Mouse (Mus musculus) forebrain, embryonic 15.5 days (tissue): ENCODE data around the gene Mical2. TPM values are rescaled to one million over a fixed set of nuclear protein-coding genes. Genes with fewer than 3 reads are reported as not detected.

Experiments
- ATAC-seq: fragments of 200-750 bp; cut with Nextera tagmentation; replicated peaks from 2 replicates; pipeline ENCODE4 v1.8.0; 2017; ENCODE audit warnings: mild to moderate bottlenecking, moderate TSS enrichment, moderate library complexity
- H3K27ac ChIP-seq: fragments of 300-500 bp; sonication (generic); replicated peaks from 2 replicates; pipeline ENCODE4 v1.5.1; 2015; ENCODE audit warnings: mild to moderate bottlenecking, inconsistent platforms
- H3K27me3 ChIP-seq: fragments of 300-500 bp; sonication (generic); 2 replicates; pipeline ENCODE4 v1.6.1; 2015; ENCODE audit warnings: inconsistent platforms
- H3K36me3 ChIP-seq: fragments of 300-500 bp; sonication (generic); 2 replicates; pipeline ENCODE4 v1.6.1; 2015; ENCODE audit warnings: mild to moderate bottlenecking, inconsistent platforms
- H3K4me1 ChIP-seq: fragments of 300-500 bp; sonication (generic); 2 replicates; pipeline ENCODE4 v1.6.1; 2015; ENCODE audit warnings: inconsistent platforms
- H3K4me2 ChIP-seq: fragments of 300-500 bp; sonication (generic); replicated peaks from 2 replicates; pipeline ENCODE4 v1.6.1; 2015; ENCODE audit warnings: mild to moderate bottlenecking, inconsistent platforms
- H3K4me3 ChIP-seq: fragments of 300-500 bp; sonication (generic); 2 replicates; pipeline ENCODE4 v1.5.1; 2015; ENCODE audit warnings: mild to moderate bottlenecking, inconsistent platforms
- H3K9ac ChIP-seq: fragments of 300-500 bp; sonication (generic); replicated peaks from 2 replicates; pipeline ENCODE4 v1.6.1; 2015; ENCODE audit warnings: mild to moderate bottlenecking, inconsistent platforms
- H3K9me3 ChIP-seq: fragments of 300-500 bp; sonication (generic); 2 replicates; pipeline ENCODE4 v1.6.1; 2016; ENCODE audit warnings: inconsistent platforms
- WGBS: fragments of 180-500 bp; shearing (Covaris S2); methylation state at CpG from one replicate; pipeline ENCODE4 v1.1.7; 2015; ENCODE audit warnings: mixed read lengths; 5-methylcytosine and 5-hydroxymethylcytosine counted together
- polyA plus RNA-seq: library from polyadenylated mRNA; unstranded; fragments of >200 nt; fragmentation: Nextera tagmentation; extraction: Ambion mirVana; gene quantifications from 2 replicates; pipeline ENCODE4 v1.2.1, GENCODE M21; 2015

Mical2 gene
- polyA plus RNA-seq, 1 experiment from 2014 or later: 7.0 TPM

GRCm38 (mm10) chr7:112289990-112290389 is 64.3 kb downstream of the Mical2 start:
- Histone ChIP-seq H3K4me3 (no peak overlapping the region), H3K4me2 (no peak overlapping the region), H3K36me3 (no peaks in the 10 kb centered on the region), H3K27me3 (no peaks in the 10 kb centered on the region), H3K9me3 (no peaks in the 10 kb centered on the region), H3K27ac (no peak overlapping the region), H3K9ac (no peak overlapping the region), H3K4me1 (no peaks in the 10 kb centered on the region)
- ATAC-seq: no peak
- 73% methylated on average over 4 of the region's 4 CpGs for WGBS

DNA sequence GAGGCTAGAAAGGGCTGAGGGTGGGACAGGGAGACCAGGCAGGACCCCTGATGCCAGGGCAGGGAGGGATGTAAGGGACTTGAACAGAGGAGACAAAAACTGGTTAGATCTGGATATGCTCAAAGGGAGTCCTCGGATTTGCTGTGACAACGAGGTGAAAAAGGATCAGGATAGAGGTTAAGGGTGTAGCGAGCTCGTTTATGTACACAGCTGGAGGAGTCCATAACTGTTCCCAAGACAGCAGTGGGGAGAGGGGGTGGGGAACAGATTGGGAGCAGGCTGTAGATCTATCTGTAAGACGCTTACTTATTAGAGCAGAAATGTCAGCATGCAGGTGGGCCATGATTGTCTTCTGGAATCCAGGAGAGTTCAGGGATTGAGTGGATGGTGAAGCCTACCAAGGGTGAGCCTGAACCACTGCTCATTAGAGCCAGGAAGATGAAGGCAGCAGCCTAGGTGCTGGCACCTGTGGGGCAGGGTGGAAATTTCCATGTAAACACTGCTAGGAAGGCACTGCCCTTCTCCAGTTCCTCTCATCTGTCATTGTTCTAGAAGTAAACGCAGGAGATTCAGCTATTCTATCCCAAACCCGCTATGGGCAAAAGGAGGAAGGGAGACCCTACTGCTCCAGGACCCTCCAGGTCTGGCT is 67.9 kb downstream of the Mical2 start:
- H3K4me2 ChIP-seq: no peak overlapping the region
- H3K27ac ChIP-seq: no peak overlapping the region
- WGBS: 62% methylated on average over 7 of the region's 7 CpGs
- H3K36me3 ChIP-seq: no peaks in the 10 kb centered on the region
- no peak for ATAC-seq
- H3K9ac ChIP-seq: no peak overlapping the region
- H3K9me3 ChIP-seq: no peaks in the 10 kb centered on the region
- H3K4me1 ChIP-seq: peaks cover 4% of the 10 kb centered on the region; the same call in 1 of the 2 replicates
- no peaks in the 10 kb centered on the region for H3K27me3 ChIP-seq
- no peak overlapping the region for H3K4me3 ChIP-seq

DNA sequence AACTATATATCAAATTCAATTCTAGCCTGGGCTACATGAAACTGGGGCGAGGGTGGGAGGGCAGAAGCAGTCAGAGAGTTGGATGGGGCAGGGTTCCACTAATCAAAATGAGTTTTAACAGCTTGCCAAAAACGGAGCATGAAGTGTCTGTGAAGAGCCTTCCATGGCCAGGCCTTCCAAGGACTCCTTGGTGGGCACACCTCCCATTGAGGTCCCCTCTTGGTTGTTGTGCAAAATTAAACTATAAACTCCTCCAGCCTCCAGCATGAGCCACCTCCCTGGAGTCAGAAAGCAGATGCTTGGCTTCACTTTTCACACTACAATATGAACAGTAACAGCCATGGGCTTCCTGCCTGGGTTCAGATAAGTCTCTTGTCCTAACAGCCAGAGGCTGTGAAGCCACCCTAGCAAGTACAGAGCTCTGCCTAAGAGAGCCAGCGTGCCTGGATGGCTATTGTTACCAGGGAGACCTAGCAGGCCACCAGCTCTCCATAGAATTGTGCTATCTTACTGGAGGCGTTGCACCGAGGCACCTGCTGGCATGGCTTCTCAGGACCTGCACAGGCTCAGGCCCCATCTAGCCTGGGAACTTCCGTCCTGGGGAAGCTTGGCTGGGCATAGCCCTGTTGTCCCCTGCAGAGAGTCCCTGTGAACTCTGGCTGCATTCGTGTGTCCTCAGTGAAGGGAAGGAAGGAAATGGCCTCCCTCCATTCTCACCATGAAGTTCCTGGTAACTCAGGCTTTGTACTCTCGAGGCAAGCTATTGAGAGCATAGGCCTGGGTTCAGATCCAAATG is 70.0 kb downstream of the Mical2 start:
- Histone ChIP-seq H3K9me3 (no peaks in the 10 kb centered on the region), H3K36me3 (no peaks in the 10 kb centered on the region), H3K27ac (no peak overlapping the region), H3K4me2 (no peak overlapping the region), H3K9ac (no peak overlapping the region), H3K4me1 (peaks cover 4% of the 10 kb centered on the region; the same call in 1 of the 2 replicates), H3K4me3 (no peak overlapping the region), H3K27me3 (no peaks in the 10 kb centered on the region)
- 67% methylated on average over 8 of the region's 8 CpGs for WGBS
- no peak for ATAC-seq

- Histone ChIP-seq H3K4me3 (no peak overlapping the region), H3K4me2 (no peak overlapping the region), H3K4me1 (peaks cover 4% of the 10 kb centered on the region; the same call in 1 of the 2 replicates), H3K9ac (no peak overlapping the region), H3K27me3 (no peaks in the 10 kb centered on the region), H3K27ac (no peak overlapping the region), H3K9me3 (no peaks in the 10 kb centered on the region), H3K36me3 (no peaks in the 10 kb centered on the region)
- 61% methylated on average over 9 of the region's 9 CpGs for WGBS
- ATAC-seq: no peak
These were observed 72.4 kb downstream of the Mical2 start for GRCm38 (mm10) chr7:112298032-112298431.

DNA sequence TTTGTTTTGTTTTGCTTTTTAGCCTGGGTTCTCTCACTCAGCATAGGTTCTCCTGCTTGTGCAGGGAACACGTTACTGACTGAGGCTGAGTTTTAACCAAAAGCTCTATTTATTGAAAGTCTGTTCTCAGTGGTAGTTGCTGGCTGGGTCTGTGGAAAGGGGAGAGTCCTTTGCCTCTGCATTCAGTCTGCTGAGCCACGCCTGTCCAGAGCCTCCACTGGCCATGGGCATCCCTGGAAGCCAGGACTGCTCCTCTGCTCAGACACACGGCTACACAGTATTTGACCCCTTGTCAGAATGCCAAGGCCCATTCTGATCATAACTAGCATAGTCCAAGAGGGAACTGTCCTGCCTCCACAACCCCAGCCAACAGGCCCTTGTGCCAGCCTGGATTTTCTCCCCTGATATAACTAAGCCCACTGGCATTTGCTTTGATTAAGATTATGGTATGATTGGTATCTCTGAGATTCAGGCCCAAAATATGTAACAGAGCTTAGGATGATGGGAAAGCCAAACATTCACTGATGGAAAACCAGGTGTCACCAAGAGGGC is 73.3 kb downstream of the Mical2 start:
- no peaks in the 10 kb centered on the region for H3K27me3 ChIP-seq
- H3K27ac ChIP-seq: no peak overlapping the region
- H3K4me3 ChIP-seq: no peak overlapping the region
- H3K9ac ChIP-seq: no peak overlapping the region
- ATAC-seq: no peak
- H3K4me2 ChIP-seq: no peak overlapping the region
- 78% methylated on average over 3 of the region's 3 CpGs for WGBS
- H3K9me3 ChIP-seq: no peaks in the 10 kb centered on the region
- H3K4me1 ChIP-seq: peaks cover 4% of the 10 kb centered on the region; the same call in 1 of the 2 replicates
- H3K36me3 ChIP-seq: no peaks in the 10 kb centered on the region

GRCm38 (mm10) chr7:112299521-112300096 is 74.0 kb downstream of the Mical2 start:
- no peak for ATAC-seq
- H3K4me2 ChIP-seq: no peak overlapping the region
- peaks cover 4% of the 10 kb centered on the region; the same call in 1 of the 2 replicates for H3K4me1 ChIP-seq
- no peak overlapping the region for H3K27ac ChIP-seq
- H3K27me3 ChIP-seq: no peaks in the 10 kb centered on the region
- no peaks in the 10 kb centered on the region for H3K9me3 ChIP-seq
- 78% methylated on average over 10 of the region's 10 CpGs for WGBS
- H3K9ac ChIP-seq: no peak overlapping the region
- H3K4me3 ChIP-seq: no peak overlapping the region
- no peaks in the 10 kb centered on the region for H3K36me3 ChIP-seq

DNA sequence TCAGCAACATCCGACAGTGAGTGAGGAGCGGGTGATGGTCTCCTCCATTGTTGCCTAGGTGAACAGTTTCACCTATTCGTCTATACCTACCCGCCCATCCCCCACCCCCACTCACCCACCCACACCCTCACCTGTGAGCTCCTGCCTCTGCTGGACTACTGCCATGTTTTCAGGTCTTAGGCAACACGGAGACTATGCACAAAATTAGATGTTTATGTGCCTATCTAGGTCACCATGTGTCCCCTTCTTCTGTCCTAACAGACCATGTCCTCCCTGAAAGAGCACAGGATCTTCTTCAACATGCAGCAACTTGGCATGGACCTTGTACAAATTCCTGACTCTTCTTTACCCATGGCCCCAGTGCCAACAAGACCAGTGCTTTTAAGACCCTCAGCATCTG is 74.5 kb downstream of the Mical2 start:
- no peaks in the 10 kb centered on the region for H3K36me3 ChIP-seq
- no peak overlapping the region for H3K9ac ChIP-seq
- no peaks in the 10 kb centered on the region for H3K27me3 ChIP-seq
- H3K4me1 ChIP-seq: peaks cover 4% of the 10 kb centered on the region; the same call in 1 of the 2 replicates
- no peak overlapping the region for H3K4me3 ChIP-seq
- H3K27ac ChIP-seq: no peak overlapping the region
- ATAC-seq: no peak
- 86% methylated on average over 5 of the region's 5 CpGs for WGBS
- no peak overlapping the region for H3K4me2 ChIP-seq
- no peaks in the 10 kb centered on the region for H3K9me3 ChIP-seq

- Histone ChIP-seq H3K9me3 (no peaks in the 10 kb centered on the region), H3K4me3 (no peak overlapping the region), H3K4me1 (peaks cover 4% of the 10 kb centered on the region; the same call in 1 of the 2 replicates), H3K9ac (no peak overlapping the region), H3K36me3 (no peaks in the 10 kb centered on the region), H3K27ac (no peak overlapping the region), H3K4me2 (no peak overlapping the region), H3K27me3 (no peaks in the 10 kb centered on the region)
- ATAC-seq: no peak
These were observed 75.4 kb downstream of the Mical2 start for GRCm38 (mm10) chr7:112301052-112301451.

DNA sequence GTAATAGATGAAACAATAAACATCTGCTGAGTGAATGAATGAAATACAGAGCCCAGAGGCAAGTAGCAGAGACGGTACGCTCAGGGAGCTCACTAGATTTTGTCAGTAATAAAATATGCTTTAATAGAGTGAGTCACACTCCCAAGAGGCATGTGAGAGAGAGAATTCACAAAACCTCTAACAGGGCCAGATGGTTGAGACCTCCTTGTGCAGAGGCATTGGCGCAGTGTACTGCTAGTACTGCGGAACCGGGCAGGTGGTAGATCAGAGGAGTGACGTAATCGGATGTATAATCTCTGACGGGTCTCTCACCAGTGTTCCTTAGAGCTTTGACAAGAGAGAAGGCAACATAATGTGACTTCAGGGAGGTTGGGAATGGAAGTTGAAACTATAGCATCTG is 78.7 kb downstream of the Mical2 start:
- no peak overlapping the region for H3K27ac ChIP-seq
- WGBS: 73% methylated on average over 8 of the region's 8 CpGs
- ATAC-seq: no peak
- H3K4me1 ChIP-seq: no peaks in the 10 kb centered on the region
- H3K4me3 ChIP-seq: no peak overlapping the region
- no peak overlapping the region for H3K9ac ChIP-seq
- no peaks in the 10 kb centered on the region for H3K27me3 ChIP-seq
- no peaks in the 10 kb centered on the region for H3K36me3 ChIP-seq
- H3K9me3 ChIP-seq: no peaks in the 10 kb centered on the region
- H3K4me2 ChIP-seq: no peak overlapping the region

- Histone ChIP-seq H3K36me3 (no peaks in the 10 kb centered on the region), H3K9me3 (no peaks in the 10 kb centered on the region), H3K4me2 (no peak overlapping the region), H3K4me1 (no peaks in the 10 kb centered on the region), H3K27ac (no peak overlapping the region), H3K4me3 (no peak overlapping the region), H3K27me3 (no peaks in the 10 kb centered on the region), H3K9ac (no peak overlapping the region)
- WGBS: 86% methylated on average over 11 of the region's 11 CpGs
- no peak for ATAC-seq
These were observed 83.8 kb downstream of the Mical2 start for GRCm38 (mm10) chr7:112309289-112310016.

DNA sequence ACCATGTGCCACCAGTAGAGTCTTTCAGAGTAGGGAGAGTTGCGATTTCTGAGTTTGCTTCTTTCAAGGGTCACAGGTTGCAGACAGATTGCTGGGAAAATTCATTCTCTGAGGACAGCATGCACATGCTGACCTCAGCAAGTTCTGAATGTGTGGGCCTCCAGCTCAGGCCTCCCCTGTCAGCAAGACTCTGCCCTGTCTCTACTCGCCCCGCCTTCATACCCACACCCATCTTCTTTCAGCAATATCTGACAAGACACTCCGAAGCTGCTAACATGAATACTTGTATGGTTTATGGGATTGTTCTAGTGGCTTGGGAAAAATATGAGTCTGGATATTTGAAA is 84.3 kb downstream of the Mical2 start:
- 92% methylated on average over 4 of the region's 4 CpGs for WGBS
- H3K36me3 ChIP-seq: no peaks in the 10 kb centered on the region
- H3K4me1 ChIP-seq: no peaks in the 10 kb centered on the region
- H3K9ac ChIP-seq: no peak overlapping the region
- no peak overlapping the region for H3K27ac ChIP-seq
- no peak overlapping the region for H3K4me2 ChIP-seq
- no peaks in the 10 kb centered on the region for H3K27me3 ChIP-seq
- ATAC-seq: no peak
- H3K4me3 ChIP-seq: no peak overlapping the region
- H3K9me3 ChIP-seq: no peaks in the 10 kb centered on the region

GRCm38 (mm10) chr7:112313211-112313610 is 87.6 kb downstream of the Mical2 start:
- no peaks in the 10 kb centered on the region for H3K4me1 ChIP-seq
- H3K27me3 ChIP-seq: no peaks in the 10 kb centered on the region
- H3K36me3 ChIP-seq: no peaks in the 10 kb centered on the region
- no peak overlapping the region for H3K4me3 ChIP-seq
- no peaks in the 10 kb centered on the region for H3K9me3 ChIP-seq
- H3K9ac ChIP-seq: no peak overlapping the region
- H3K27ac ChIP-seq: no peak overlapping the region
- no peak for ATAC-seq
- no peak overlapping the region for H3K4me2 ChIP-seq
- 89% methylated on average over 5 of the region's 5 CpGs for WGBS
